Mouse (Mus musculus) testis, postnatal 14 days (tissue): ENCODE measurements at regions not wholly inside any gene's neighbourhood (a gene's known extent, or its start where the extent isn't known, plus 50 kb on each side); places are given as distances from the start of the nearest gene placed in this dataset.

ENCODE experiments used
- DNase-seq: peaks from one replicate; pipeline ENCODE4 v3.0.0; 2021; ENCODE audit warnings: low spot score

DNA sequence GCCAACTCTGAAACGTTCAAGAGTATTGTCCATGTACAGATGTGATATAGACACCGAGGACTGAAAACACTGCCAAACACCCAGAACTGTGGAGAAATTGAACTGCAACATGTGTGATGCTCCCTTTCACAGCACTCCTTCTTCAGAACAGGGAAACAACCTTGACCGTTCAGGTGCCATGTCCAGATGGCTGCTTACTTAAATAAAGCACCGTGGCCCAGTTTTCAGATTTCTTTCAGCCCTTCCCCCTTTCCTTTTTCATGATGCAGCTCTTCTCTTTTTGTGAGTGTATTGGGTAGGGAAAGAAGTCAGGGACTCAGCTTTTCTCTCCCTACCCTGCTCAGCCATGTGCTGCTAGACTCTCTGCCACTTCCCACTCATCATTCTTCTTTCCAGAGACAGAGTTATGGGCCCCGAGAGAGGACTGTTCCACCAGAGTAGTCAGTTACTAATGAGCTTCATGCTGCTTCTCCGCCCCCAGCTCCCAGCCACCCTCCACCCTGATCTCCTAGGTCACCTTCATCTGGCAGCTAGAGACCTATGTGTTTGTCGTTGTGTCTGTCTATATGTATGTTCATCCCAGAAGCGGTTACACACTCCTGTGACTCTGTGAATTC lies 74.3 kb upstream of the Astn2 start:
- DNase-seq = no peak
